22 mouse cellular contexts compared by ENCODE assay signal in the genomic region with DNA sequence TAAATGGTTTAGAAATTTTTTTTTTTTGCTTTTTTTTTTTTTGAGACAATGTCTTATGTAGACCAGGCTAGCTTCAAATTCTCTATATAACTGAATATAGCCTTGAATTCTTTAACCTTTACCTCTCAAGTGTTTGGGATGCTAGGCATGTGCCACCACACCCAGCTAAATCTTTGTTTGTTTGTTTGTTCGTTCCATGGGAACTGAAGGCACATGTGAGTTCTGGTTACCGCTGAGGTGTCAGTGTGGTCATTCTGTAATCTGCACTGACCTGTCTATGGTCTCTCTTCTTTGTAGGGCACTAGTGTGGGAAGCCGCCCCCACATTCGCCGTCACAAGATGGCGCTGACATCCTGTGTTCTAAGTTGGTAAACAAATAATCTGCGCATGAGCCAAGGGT. TPM values are rescaled to one million over a fixed set of nuclear protein-coding genes. Genes with fewer than 3 reads are reported as not detected.
DNase-seq lines count a peak whose midpoint lies in the region; ATAC-seq and TF ChIP-seq lines count a peak whose summit lies in the region.
"Had no signal": no experiment of that assay in that cellular context is flagged by ENCODE, and none has a peak within 500 bp of the region (broad histone marks: within the 10 kb centered on the region; RNA-seq: fewer than 3 reads in every experiment).

No protein-coding gene starts in this region.

- peak in 1 of 3 experiments; percentile 20; a peak in 2 of 6 replicates for TF ChIP-seq CTCF in MEL (IDR thresholded peaks at IDR 0.05 in 2 of 3, conservative IDR thresholded peaks at IDR 0.05 in 1 of 3; ENCODE audit: control insufficient read depth in 1 of 3, insufficient read depth in 1 of 3, low read depth in 2 of 3, low read length in 3 of 3, poor library complexity in 1 of 3, severe bottlenecking in 1 of 3)
- no peak for TF ChIP-seq CTCF in liver, postnatal 0 days (IDR thresholded peaks at IDR 0.05; ENCODE audit: low read depth)

- peak overlapping the region; percentile 60 for H3K27ac ChIP-seq in MEL (ENCODE audit: control insufficient read depth, low read depth, low read length)
- H3K27ac ChIP-seq in liver, postnatal 0 days (ENCODE audit: low read depth) = no peak overlapping the region
- H3K27ac ChIP-seq: embryonic facial prominence, embryonic 10.5 days; embryonic facial prominence, embryonic 12.5 days; forebrain, embryonic 13.5 days; forebrain, embryonic 15.5 days had no signal

- 0 out of 4 replicates have a peak, but pooled peaks cover 0 to 2% of the 10 kb centered on the region in 2 experiments for H3K36me3 ChIP-seq in MEL (ENCODE audit: control insufficient read depth in 1 of 2, insufficient read depth in 2 of 2, low read length in 2 of 2)
- no peaks in the 10 kb centered on the region for H3K36me3 ChIP-seq in liver, postnatal 0 days (replicated peaks; ENCODE audit: insufficient read depth, low read length)
- H3K36me3 ChIP-seq: embryonic facial prominence, embryonic 10.5 days; embryonic facial prominence, embryonic 12.5 days; forebrain, embryonic 15.5 days; G1E had no signal

- no peak for TF ChIP-seq EP300 in MEL (IDR thresholded peaks at IDR 0.05; ENCODE audit: low read depth in 1 of 2, low read length in 2 of 2)
- TF ChIP-seq EP300 in liver, postnatal 0 days (IDR thresholded peaks at IDR 0.05; ENCODE audit: low read depth) = no peak

- peaks cover 0 to 5% of the 10 kb centered on the region in 2 experiments; a peak in 2 of 4 replicates for H3K4me1 ChIP-seq in MEL (ENCODE audit: control insufficient read depth in 1 of 2, insufficient read depth in 2 of 2, low read length in 2 of 2)
- H3K4me1 ChIP-seq in liver, postnatal 0 days (ENCODE audit: insufficient read depth) = 0 out of 2 replicates have a peak, but pooled peaks cover 2% of the 10 kb centered on the region
- H3K4me1 ChIP-seq: embryonic facial prominence, embryonic 10.5 days; embryonic facial prominence, embryonic 12.5 days; forebrain, embryonic 13.5 days; forebrain, embryonic 15.5 days had no signal

- no peak for ATAC-seq in liver, postnatal 0 days
- ATAC-seq in megakaryocyte progenitor cell, adult 5-6 weeks (replicated peaks; ENCODE audit: poor library complexity) = no peak
- ATAC-seq: forebrain, embryonic 13.5 days; forebrain, embryonic 15.5 days; forebrain, postnatal 0 days had no signal

- H3K79me2 ChIP-seq in MEL (ENCODE audit: control insufficient read depth, insufficient read depth, low read length, poor library complexity) = no peaks in the 10 kb centered on the region

- intact Hi-C loops in left cerebral cortex, postnatal 36 days (cut with DNase I) = no loop called here

- no peak overlapping the region for H3K4me2 ChIP-seq in liver, postnatal 0 days (ENCODE audit: low read depth, low read length)
- H3K4me2 ChIP-seq: embryonic facial prominence, embryonic 12.5 days; forebrain, embryonic 13.5 days; forebrain, embryonic 15.5 days had no signal

- WGBS in liver, postnatal 0 days (ENCODE audit: insufficient replicate concordance) = 90% methylated on average over 6 of the region's 7 CpGs

- H3K27me3 ChIP-seq in MEL (ENCODE audit: control insufficient read depth in 1 of 2, insufficient read depth in 2 of 2, low read length in 2 of 2) = no peaks in the 10 kb centered on the region
- no peaks in the 10 kb centered on the region for H3K27me3 ChIP-seq in liver, postnatal 0 days (ENCODE audit: insufficient read depth, low read length)
- H3K27me3 ChIP-seq: embryonic facial prominence, embryonic 12.5 days; forebrain, embryonic 13.5 days; forebrain, embryonic 15.5 days had no signal

- H3K9ac ChIP-seq in MEL (ENCODE audit: control insufficient read depth, low read depth, low read length, poor library complexity, severe bottlenecking) = peak overlapping the region; percentile 66
- no peak overlapping the region for H3K9ac ChIP-seq in liver, postnatal 0 days (replicated peaks)
- H3K9ac ChIP-seq: embryonic facial prominence, embryonic 12.5 days; forebrain, embryonic 13.5 days; forebrain, embryonic 15.5 days; forebrain, postnatal 0 days had no signal

- TF ChIP-seq RAD21 in MEL (IDR thresholded peaks at IDR 0.05; ENCODE audit: low read depth, low read length) = no peak

- TF ChIP-seq POLR2A in MEL (IDR thresholded peaks at IDR 0.05; ENCODE audit: control insufficient read depth in 1 of 2, insufficient read depth in 1 of 2, low read depth in 1 of 2, low read length in 2 of 2, poor library complexity in 1 of 2) = no peak

- no peaks in the 10 kb centered on the region for H3K9me3 ChIP-seq in MEL (replicated peaks; ENCODE audit: insufficient read depth, low read length)
- H3K9me3 ChIP-seq in liver, postnatal 0 days (ENCODE audit: low read length) = no peaks in the 10 kb centered on the region
- H3K9me3 ChIP-seq: embryonic facial prominence, embryonic 10.5 days; embryonic facial prominence, embryonic 12.5 days; forebrain, embryonic 13.5 days; forebrain, embryonic 15.5 days; G1E had no signal

- peak overlapping the region; percentile 65 to 94 for H3K4me3 ChIP-seq in MEL (ENCODE audit: control insufficient read depth in 1 of 2, insufficient read depth in 1 of 2, low read depth in 2 of 2, low read length in 2 of 2)
- H3K4me3 ChIP-seq in liver, postnatal 0 days (ENCODE audit: low read depth, low read length) = no peak overlapping the region
- H3K4me3 ChIP-seq: embryonic facial prominence, embryonic 10.5 days; embryonic facial prominence, embryonic 12.5 days; forebrain, embryonic 13.5 days; forebrain, embryonic 15.5 days had no signal

- DNase-seq in A20 (ENCODE audit: low read depth, low spot score) (peak; percentile 81), MEL (ENCODE audit: low read depth, low spot score) (peak; percentile 71), MN1 (ENCODE audit: low spot score) (peak; percentile 79)
- no peak for DNase-seq in left cerebral cortex, postnatal 36 days (ENCODE audit: low spot score in 2 of 2)
- no peak for DNase-seq in liver, postnatal 0 days
- DNase-seq: adrenal gland, adult 2 months; adrenal gland, postnatal 10 days; adrenal gland, postnatal 25 days; cerebellum, adult 11-12 months; cerebellum, adult 2 months; cerebellum, adult 9-10 months; cerebellum, postnatal 10 days; cerebellum, postnatal 25 days; forebrain, postnatal 0 days had no signal

TF ChIP-seq in MEL, 35 proteins besides CTCF, POLR2A, EP300 and RAD21:
- TF ChIP-seq MXI1 (IDR thresholded peaks at IDR 0.05; ENCODE audit: low read depth, low read length) (no peak; the same call in none of the 2 replicates), HCFC1 (IDR thresholded peaks at IDR 0.05; ENCODE audit: low read depth, low read length) (0 out of 2 replicates have a peak, but pooled peaks have one; percentile 35), NRF1 (IDR thresholded peaks at IDR 0.05; ENCODE audit: insufficient read depth, low read depth, low read length, poor library complexity, severe bottlenecking) (no peak), ZMIZ1 (IDR thresholded peaks at IDR 0.05; ENCODE audit: low read depth, low read length) (no peak), CHD2 (IDR thresholded peaks at IDR 0.05; ENCODE audit: low read length) (no peak), POLR2AphosphoS5 (IDR thresholded peaks at IDR 0.05; ENCODE audit: borderline replicate concordance, low read depth, low read length) (no peak), MAX (IDR thresholded peaks at IDR 0.05; ENCODE audit: low read length) (0 out of 2 replicates have a peak, but pooled peaks have one; percentile 34), JUND (IDR thresholded peaks at IDR 0.05; ENCODE audit: low read depth, low read length) (no peak), CHD1 (IDR thresholded peaks at IDR 0.05; ENCODE audit: low read depth, low read length) (0 out of 2 replicates have a peak, but pooled peaks have one; percentile 69), TAL1 (IDR thresholded peaks at IDR 0.05; ENCODE audit: low read length) (no peak)
TF ChIP-seq in MEL: peak in this region for 3.

RNA-seq across cellular contexts. Expression of a gene that starts 11.7 kb away (rescaled TPM):
- 15.2 and 19.1 TPM in 2 replicates for total RNA-seq in MEL (2012; rRNA removed)
- polyA plus RNA-seq in MEL (2012; ENCODE audit: insufficient read depth in 1 of 2, insufficient read length in 2 of 2, low read depth in 1 of 2, low replicate concordance in 2 of 2, missing spikeins in 1 of 2) = 10 to 100 TPM in 1 of 2 experiments, not detected in 1; 60.7 TPM
- 10 to 100 TPM; 41.5 to 50.0 TPM for total RNA-seq in left cerebral cortex, postnatal 36 days (2021)
- polyA plus RNA-seq in liver, postnatal 0 days (2015; fragmentation: Nextera tagmentation; extraction: Ambion mirVana) = 21.1 and 23.5 TPM in 2 replicates
- total RNA-seq in megakaryocyte progenitor cell, adult 5-6 weeks (2015) = 15.9 and 18.2 TPM in 2 replicates
- total RNA-seq in megakaryocyte progenitor cell, adult 5-6 weeks (2017) = 5.1 and 11.5 TPM in 2 replicates

RNA-seq across cellular contexts. Expression of a gene that starts 24.8 kb away (rescaled TPM):
- total RNA-seq in MEL (2012; rRNA removed) = 75.1 and 130 TPM in 2 replicates
- polyA plus RNA-seq in MEL (2012; ENCODE audit: insufficient read depth in 1 of 2, insufficient read length in 2 of 2, low read depth in 1 of 2, low replicate concordance in 2 of 2, missing spikeins in 1 of 2) = 10 to 100 TPM in 1 of 2 experiments, not detected in 1; 19.7 TPM
- 1 to 10 TPM in 1 of 2 experiments, under 1 TPM in 1; 0.77 to 1.8 TPM for total RNA-seq in left cerebral cortex, postnatal 36 days (2021)
- 1.7 and 1.9 TPM in 2 replicates for polyA plus RNA-seq in liver, postnatal 0 days (2015; fragmentation: Nextera tagmentation; extraction: Ambion mirVana)
- 0.15 and 1.3 TPM in 2 replicates for total RNA-seq in megakaryocyte progenitor cell, adult 5-6 weeks (2015)
- total RNA-seq in megakaryocyte progenitor cell, adult 5-6 weeks (2017) = not detected in 2 replicates
- total RNA-seq: adrenal gland, adult 2 months; adrenal gland, postnatal 25 days; forebrain, postnatal 0 days; G1E had no signal
- polyA plus RNA-seq: cerebellum, adult 2 months; embryonic facial prominence, embryonic 10.5 days; embryonic facial prominence, embryonic 12.5 days; embryonic facial prominence, embryonic 14.5 days; forebrain, embryonic 11.5 days; forebrain, embryonic 13.5 days; G1E had no signal

RNA-seq across cellular contexts. Expression of a gene that starts 29.8 kb away (rescaled TPM):
- total RNA-seq in MEL (2012; rRNA removed) = 2.3 and 2.6 TPM in 2 replicates
- polyA plus RNA-seq in MEL (2012; ENCODE audit: insufficient read depth in 1 of 2, insufficient read length in 2 of 2, low read depth in 1 of 2, low replicate concordance in 2 of 2, missing spikeins in 1 of 2) = 1 to 10 TPM in 1 of 2 experiments, not detected in 1; 3.2 TPM
- total RNA-seq in left cerebral cortex, postnatal 36 days (2021) = 10 to 100 TPM; 32.2 to 32.4 TPM
- 0.31 and 0.47 TPM in 2 replicates for polyA plus RNA-seq in liver, postnatal 0 days (2015; fragmentation: Nextera tagmentation; extraction: Ambion mirVana)
- 2.7 and 2.9 TPM in 2 replicates for total RNA-seq in megakaryocyte progenitor cell, adult 5-6 weeks (2015)
- 4.6 and 6.7 TPM in 2 replicates for total RNA-seq in megakaryocyte progenitor cell, adult 5-6 weeks (2017)
- polyA plus RNA-seq: G1E had no signal

RNA-seq across cellular contexts. Expression of a gene that starts 33.8 kb away (rescaled TPM):
- 45.3 and 52.4 TPM in 2 replicates for total RNA-seq in MEL (2012; rRNA removed)
- polyA plus RNA-seq in MEL (2012; ENCODE audit: insufficient read depth in 1 of 2, insufficient read length in 2 of 2, low read depth in 1 of 2, low replicate concordance in 2 of 2, missing spikeins in 1 of 2) = 10 to 100 TPM in 1 of 2 experiments, not detected in 1; 66.6 TPM
- 10 to 100 TPM; 48.2 to 68.2 TPM for total RNA-seq in left cerebral cortex, postnatal 36 days (2021)
- 13.7 and 14.2 TPM in 2 replicates for polyA plus RNA-seq in liver, postnatal 0 days (2015; fragmentation: Nextera tagmentation; extraction: Ambion mirVana)
- total RNA-seq in megakaryocyte progenitor cell, adult 5-6 weeks (2015) = 24.9 and 25.2 TPM in 2 replicates
- total RNA-seq in megakaryocyte progenitor cell, adult 5-6 weeks (2017) = 88.4 and 127 TPM in 2 replicates

Comparison
In these comparisons a context has a peak if more than half of its experiments do, and no peak if none do; other contexts are left out.
1. DNase-seq: peak in A20 (single experiment), MEL (single experiment) and MN1 (single experiment); none in left cerebral cortex, postnatal 36 days (0 of 2) and liver, postnatal 0 days (single experiment).
2. RNA of a gene that starts 24.8 kb away (total RNA-seq): 75.1 to 130 TPM in MEL; 0.77 to 1.8 TPM in left cerebral cortex, postnatal 36 days and 0.15 to 1.3 TPM in megakaryocyte progenitor cell, adult 5-6 weeks; every median in the first group is over 10 times any median in the second.